Mouse (Mus musculus): ENCODE measurements around the gene Gm17617.

DNA sequence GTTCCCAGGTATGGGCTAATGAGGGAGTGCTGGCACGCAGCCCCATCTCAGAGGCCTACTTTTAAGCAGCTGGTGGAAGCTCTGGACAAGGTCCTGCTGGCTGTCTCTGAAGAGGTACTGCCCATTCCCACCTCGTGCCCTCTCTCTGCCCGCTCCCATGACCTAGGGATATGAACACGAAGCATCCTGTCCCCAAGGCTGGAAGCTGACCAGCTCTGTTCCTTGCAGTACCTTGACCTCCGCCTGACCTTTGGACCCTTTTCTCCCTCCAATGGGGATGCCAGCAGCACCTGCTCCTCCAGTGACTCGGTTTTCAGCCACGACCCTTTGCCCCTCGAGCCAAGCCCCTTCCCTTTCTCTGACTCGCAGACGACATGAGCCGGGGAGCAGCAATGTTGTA is 34.5 kb upstream of the Gm17617 start:
- TF ChIP-seq EP300 (IDR thresholded peaks at IDR 0.05; ENCODE audit: low read depth in 1 of 2, low read length in 2 of 2), result no peak
- TF ChIP-seq CTCF (IDR thresholded peaks at IDR 0.05 in 2 of 3, conservative IDR thresholded peaks at IDR 0.05 in 1 of 3; ENCODE audit: control insufficient read depth in 1 of 3, insufficient read depth in 1 of 3, low read depth in 2 of 3, low read length in 3 of 3, poor library complexity in 1 of 3, severe bottlenecking in 1 of 3), result no peak
- no peak for TF ChIP-seq ZC3H11A (IDR thresholded peaks at IDR 0.05; ENCODE audit: low read depth, low read length)
- no peak for TF ChIP-seq SMC3 (IDR thresholded peaks at IDR 0.05; ENCODE audit: low read depth, low read length)
- no peak for TF ChIP-seq GATA1 (IDR thresholded peaks at IDR 0.05; ENCODE audit: low read depth, low read length)
- no peak for TF ChIP-seq POLR2A (IDR thresholded peaks at IDR 0.05; ENCODE audit: control insufficient read depth in 1 of 2, insufficient read depth in 1 of 2, low read depth in 1 of 2, low read length in 2 of 2, poor library complexity in 1 of 2)
- no peak for TF ChIP-seq HCFC1 (IDR thresholded peaks at IDR 0.05; ENCODE audit: low read depth, low read length)
- TF ChIP-seq E2F4 (IDR thresholded peaks at IDR 0.05; ENCODE audit: borderline replicate concordance, low read depth, low read length), result no peak
- TF ChIP-seq TAL1 (IDR thresholded peaks at IDR 0.05; ENCODE audit: low read length), result no peak
- TF ChIP-seq SIN3A (IDR thresholded peaks at IDR 0.05; ENCODE audit: low read length), result no peak
- no peak for TF ChIP-seq POLR2AphosphoS5 (IDR thresholded peaks at IDR 0.05; ENCODE audit: borderline replicate concordance, low read depth, low read length)
- TF ChIP-seq MAFK (IDR thresholded peaks at IDR 0.05; ENCODE audit: borderline replicate concordance, low read depth, low read length), result no peak
- no peak for TF ChIP-seq UBTF (IDR thresholded peaks at IDR 0.05; ENCODE audit: borderline replicate concordance, insufficient read depth, low read depth, low read length)
- no peak for TF ChIP-seq BHLHE40 (IDR thresholded peaks at IDR 0.05; ENCODE audit: borderline replicate concordance, low read depth, low read length)
